Comparison of ENCODE assay signal across 27 mouse cellular contexts in genomic region chr7:78145251-78145650, GRCm38 (mm10).
DNase-seq lines count a peak whose midpoint lies in the region; ATAC-seq lines count a peak whose summit lies in the region.
"Had no signal": no experiment of that assay in that cellular context is flagged by ENCODE, and none has a peak within 500 bp of the region (broad histone marks: within the 10 kb centered on the region; RNA-seq: fewer than 3 reads in every experiment).

No protein-coding gene starts in this region.

- intact Hi-C loops in left cerebral cortex, postnatal 10 days (cut with DNase I): no loop called here

- no peak overlapping the region for H3K27ac ChIP-seq in forebrain, embryonic 13.5 days
- no peak overlapping the region for H3K27ac ChIP-seq in forebrain, embryonic 15.5 days (replicated peaks)
- H3K27ac ChIP-seq in kidney, embryonic 15.5 days: no peak overlapping the region
- no peak overlapping the region for H3K27ac ChIP-seq in neural tube, embryonic 12.5 days
- H3K27ac ChIP-seq: heart, adult 2 months; liver, embryonic 12.5 days; midbrain, embryonic 15.5 days; neural tube, embryonic 13.5 days had no signal

- no peaks in the 10 kb centered on the region for H3K9me3 ChIP-seq in forebrain, embryonic 13.5 days (replicated peaks)
- no peaks in the 10 kb centered on the region for H3K9me3 ChIP-seq in forebrain, embryonic 15.5 days
- H3K9me3 ChIP-seq in kidney, embryonic 15.5 days (replicated peaks): no peaks in the 10 kb centered on the region
- H3K9me3 ChIP-seq in neural tube, embryonic 12.5 days: no peaks in the 10 kb centered on the region
- H3K9me3 ChIP-seq: heart, embryonic 12.5 days; liver, embryonic 12.5 days; midbrain, embryonic 15.5 days; neural tube, embryonic 13.5 days had no signal

- WGBS in forebrain, embryonic 13.5 days: 22% methylated on average over 4 of the region's 4 CpGs
- 13% methylated on average over 4 of the region's 4 CpGs for whole genome bisulfite sequencing in forebrain, embryonic 15.5 days
- WGBS in kidney, embryonic 15.5 days: 32% methylated on average over 4 of the region's 4 CpGs
- 32% methylated on average over 4 of the region's 4 CpGs for WGBS in neural tube, embryonic 12.5 days

- H3K9ac ChIP-seq in forebrain, embryonic 13.5 days: no peak overlapping the region
- no peak overlapping the region for H3K9ac ChIP-seq in forebrain, embryonic 15.5 days (replicated peaks)
- no peak overlapping the region for H3K9ac ChIP-seq in kidney, embryonic 15.5 days
- no peak overlapping the region for H3K9ac ChIP-seq in neural tube, embryonic 12.5 days
- H3K9ac ChIP-seq: heart, embryonic 12.5 days; liver, embryonic 12.5 days; liver, postnatal 0 days; midbrain, embryonic 15.5 days; neural tube, embryonic 13.5 days had no signal

- no peak overlapping the region for H3K4me2 ChIP-seq in forebrain, embryonic 13.5 days
- no peak overlapping the region for H3K4me2 ChIP-seq in forebrain, embryonic 15.5 days (replicated peaks)
- no peak overlapping the region for H3K4me2 ChIP-seq in kidney, embryonic 15.5 days
- no peak overlapping the region for H3K4me2 ChIP-seq in neural tube, embryonic 12.5 days (replicated peaks)
- H3K4me2 ChIP-seq: heart, embryonic 12.5 days; liver, embryonic 12.5 days; midbrain, embryonic 15.5 days; neural tube, embryonic 13.5 days had no signal

- H3K4me3 ChIP-seq in forebrain, embryonic 13.5 days: no peak overlapping the region
- no peak overlapping the region for H3K4me3 ChIP-seq in forebrain, embryonic 15.5 days
- H3K4me3 ChIP-seq in kidney, embryonic 15.5 days (replicated peaks): no peak overlapping the region
- no peak overlapping the region for H3K4me3 ChIP-seq in neural tube, embryonic 12.5 days
- H3K4me3 ChIP-seq: erythroblast, embryonic 14.5 days; heart, adult 2 months; heart, embryonic 12.5 days; liver, embryonic 12.5 days; midbrain, embryonic 15.5 days; neural tube, embryonic 13.5 days had no signal

- H3K4me1 ChIP-seq in forebrain, embryonic 13.5 days: 0 out of 2 replicates have a peak, but pooled peaks cover 4% of the 10 kb centered on the region
- no peaks in the 10 kb centered on the region for H3K4me1 ChIP-seq in forebrain, embryonic 15.5 days
- no peaks in the 10 kb centered on the region for H3K4me1 ChIP-seq in kidney, embryonic 15.5 days
- H3K4me1 ChIP-seq in neural tube, embryonic 12.5 days: no peaks in the 10 kb centered on the region
- H3K4me1 ChIP-seq: heart, embryonic 12.5 days; liver, embryonic 12.5 days; midbrain, embryonic 15.5 days; neural tube, embryonic 13.5 days had no signal

- no peaks in the 10 kb centered on the region for H3K27me3 ChIP-seq in forebrain, embryonic 13.5 days
- H3K27me3 ChIP-seq in forebrain, embryonic 15.5 days: no peaks in the 10 kb centered on the region
- no peaks in the 10 kb centered on the region for H3K27me3 ChIP-seq in kidney, embryonic 15.5 days
- no peaks in the 10 kb centered on the region for H3K27me3 ChIP-seq in neural tube, embryonic 12.5 days (replicated peaks)
- H3K27me3 ChIP-seq: heart, embryonic 12.5 days; liver, embryonic 12.5 days; midbrain, embryonic 15.5 days; neural tube, embryonic 13.5 days had no signal

- no peaks in the 10 kb centered on the region for H3K36me3 ChIP-seq in forebrain, embryonic 13.5 days (ENCODE audit: poor library complexity, severe bottlenecking)
- no peaks in the 10 kb centered on the region for H3K36me3 ChIP-seq in forebrain, embryonic 15.5 days
- H3K36me3 ChIP-seq in kidney, embryonic 15.5 days: no peaks in the 10 kb centered on the region
- H3K36me3 ChIP-seq in neural tube, embryonic 12.5 days: no peaks in the 10 kb centered on the region
- H3K36me3 ChIP-seq: heart, embryonic 12.5 days; liver, embryonic 12.5 days; midbrain, embryonic 15.5 days; neural tube, embryonic 13.5 days had no signal

- DNase-seq in kidney, postnatal 4 days: no peak
- DNase-seq in neural tube, embryonic 10.5 days (ENCODE audit: extremely low spot score, low spot score): no peak
- DNase-seq in retina, postnatal 1 day: peak; percentile 36
- DNase-seq in left cerebral cortex, postnatal 10 days (ENCODE audit: extremely low spot score in 1 of 2, low spot score in 2 of 2): no peak
- DNase-seq: adrenal gland, postnatal 14 days; cerebellum, adult 11-12 months; cerebellum, adult 9-11 months; heart, adult 2 months; heart, postnatal 4 days; kidney, adult 18-20 months; left cerebral cortex, postnatal 4 days; liver, postnatal 0 days; lung, postnatal 4 days; right cerebral cortex, adult 18-20 months; right cerebral cortex, postnatal 4 days; thymus, postnatal 4 days had no signal

- peak; percentile 45; the same call in 1 of the 2 replicates for ATAC-seq in forebrain, embryonic 13.5 days
- no peak for ATAC-seq in forebrain, embryonic 15.5 days (replicated peaks)
- ATAC-seq in kidney, embryonic 15.5 days (replicated peaks; ENCODE audit: low FRiP score): peak; percentile 71; the same call in 1 of the 2 replicates
- ATAC-seq in neural tube, embryonic 12.5 days (ENCODE audit: low FRiP score, low read depth): 0 out of 2 replicates have a peak, but pooled peaks have one; percentile 56
- ATAC-seq: forebrain, embryonic 16.5 days; inflammation-experienced regulatory T-cells, adult 6 months; liver, embryonic 12.5 days; liver, postnatal 0 days; midbrain, embryonic 15.5 days had no signal
